26 mouse cellular contexts compared by ENCODE assay signal in genomic region chr2:117989215-117989614, GRCm38 (mm10).
A peak's percentile ranks its signal among the peaks of the same experiment; 100 is the strongest.
DNase-seq lines count a peak whose midpoint lies in the region; ATAC-seq and TF ChIP-seq lines count a peak whose summit lies in the region.
"Had no signal": no experiment of that assay in that cellular context is flagged by ENCODE, and none has a peak within 500 bp of the region (broad histone marks: within the 10 kb centered on the region; RNA-seq: fewer than 3 reads in every experiment).

No protein-coding gene starts in this region.

- TF ChIP-seq EP300 in stomach, postnatal 0 days (optimal IDR thresholded peaks at IDR 0.05): no peak

- H3K27me3 ChIP-seq in stomach, embryonic 16.5 days (ENCODE audit: control insufficient read depth, insufficient read depth, low read length): no peaks in the 10 kb centered on the region
- H3K27me3 ChIP-seq in stomach, postnatal 0 days (ENCODE audit: control insufficient read depth, insufficient read depth, low read length): no peaks in the 10 kb centered on the region
- no peaks in the 10 kb centered on the region for H3K27me3 ChIP-seq in megakaryocyte, embryonic 14.5 days (replicated peaks)
- H3K27me3 ChIP-seq: CH12.LX; heart, embryonic 15.5 days; hindbrain, embryonic 15.5 days; limb, embryonic 12.5 days; liver, embryonic 12.5 days; midbrain, embryonic 15.5 days; neural tube, embryonic 15.5 days; Patski had no signal

- no peaks in the 10 kb centered on the region for H3K9me3 ChIP-seq in stomach, embryonic 16.5 days (replicated peaks; ENCODE audit: control insufficient read depth, low read length)
- no peaks in the 10 kb centered on the region for H3K9me3 ChIP-seq in stomach, postnatal 0 days (ENCODE audit: control insufficient read depth, low read length)
- no peaks in the 10 kb centered on the region for H3K9me3 ChIP-seq in megakaryocyte, embryonic 14.5 days
- H3K9me3 ChIP-seq: heart, embryonic 15.5 days; hindbrain, embryonic 15.5 days; limb, embryonic 12.5 days; liver, embryonic 12.5 days; midbrain, embryonic 15.5 days; neural tube, embryonic 15.5 days had no signal

- H3K36me3 ChIP-seq in stomach, embryonic 16.5 days (ENCODE audit: control insufficient read depth, insufficient read depth, low read length): no peaks in the 10 kb centered on the region
- no peaks in the 10 kb centered on the region for H3K36me3 ChIP-seq in stomach, postnatal 0 days (ENCODE audit: control insufficient read depth, insufficient read depth, low read length)
- H3K36me3 ChIP-seq in megakaryocyte, embryonic 14.5 days (replicated peaks; ENCODE audit: low read length): peaks cover 63% of the 10 kb centered on the region
- H3K36me3 ChIP-seq: G1E; heart, embryonic 15.5 days; hindbrain, embryonic 15.5 days; limb, embryonic 12.5 days; liver, embryonic 12.5 days; midbrain, embryonic 15.5 days; neural tube, embryonic 15.5 days had no signal

- 62% methylated on average over 8 of the region's 8 CpGs for WGBS in stomach, embryonic 16.5 days
- WGBS in stomach, postnatal 0 days: 70% methylated on average over 8 of the region's 8 CpGs

- H3K27ac ChIP-seq in stomach, embryonic 16.5 days (ENCODE audit: low read length): peak overlapping the region; percentile 30; the same call in 1 of the 2 replicates
- no peak overlapping the region for H3K27ac ChIP-seq in stomach, postnatal 0 days (replicated peaks)
- H3K27ac ChIP-seq: heart, embryonic 15.5 days; hindbrain, embryonic 15.5 days; layer of hippocampus, adult 2 months; limb, embryonic 12.5 days; liver, embryonic 12.5 days; midbrain, embryonic 15.5 days; neural tube, embryonic 15.5 days had no signal

- H3K9ac ChIP-seq in stomach, embryonic 16.5 days (ENCODE audit: low read length): no peak overlapping the region
- no peak overlapping the region for H3K9ac ChIP-seq in stomach, postnatal 0 days (ENCODE audit: low read length)
- H3K9ac ChIP-seq: forebrain, postnatal 0 days; heart, embryonic 15.5 days; hindbrain, embryonic 15.5 days; limb, embryonic 12.5 days; liver, embryonic 12.5 days; midbrain, embryonic 15.5 days; neural tube, embryonic 15.5 days had no signal

- TF ChIP-seq CTCF in stomach, postnatal 0 days (IDR thresholded peaks at IDR 0.05; ENCODE audit: low read depth): no peak

- H3K4me2 ChIP-seq in stomach, embryonic 16.5 days (ENCODE audit: low read depth, low read length): no peak overlapping the region
- H3K4me2 ChIP-seq in stomach, postnatal 0 days (replicated peaks; ENCODE audit: low read depth): no peak overlapping the region
- H3K4me2 ChIP-seq: heart, embryonic 15.5 days; hindbrain, embryonic 15.5 days; limb, embryonic 12.5 days; liver, embryonic 12.5 days; midbrain, embryonic 15.5 days; neural tube, embryonic 15.5 days had no signal

- no peak overlapping the region for H3K4me3 ChIP-seq in stomach, embryonic 16.5 days (replicated peaks; ENCODE audit: low read length)
- no peak overlapping the region for H3K4me3 ChIP-seq in stomach, postnatal 0 days (ENCODE audit: low read depth, low read length)
- peak overlapping the region; percentile 54 for H3K4me3 ChIP-seq in megakaryocyte, embryonic 14.5 days (replicated peaks)
- H3K4me3 ChIP-seq: heart, embryonic 15.5 days; hindbrain, embryonic 15.5 days; layer of hippocampus, adult 2 months; limb, embryonic 12.5 days; liver, embryonic 12.5 days; midbrain, embryonic 15.5 days; neural tube, embryonic 15.5 days had no signal

- peak; percentile 14 for DNase-seq in layer of hippocampus, adult 9-11 months
- no peak for DNase-seq in layer of hippocampus, adult 9-10 months (ENCODE audit: low spot score)
- no peak for DNase-seq in stomach, postnatal 0 days (ENCODE audit: low spot score)
- DNase-seq in spleen, postnatal 14 days (ENCODE audit: low spot score in 2 of 2): no peak
- no peak for DNase-seq in embryo, embryonic 11 days
- DNase-seq: adrenal gland, adult 2 months; B cell, adult 2 months; cerebellum, adult 11-12 months; cerebellum, postnatal 25 days; forebrain, postnatal 0 days; gastrocnemius, postnatal 14 days; heart, postnatal 4 days; kidney, postnatal 25 days; lung, adult 2 months had no signal

- no peak for ATAC-seq in stomach, embryonic 16.5 days (ENCODE audit: insufficient read depth, low FRiP score)
- no peak for ATAC-seq in stomach, postnatal 0 days (ENCODE audit: low FRiP score, low TSS enrichment)
- ATAC-seq: forebrain, postnatal 0 days; liver, embryonic 12.5 days; midbrain, embryonic 15.5 days; Patski had no signal

- H3K4me1 ChIP-seq in stomach, embryonic 16.5 days (ENCODE audit: control insufficient read depth, insufficient read depth, low read length): peaks cover 12% of the 10 kb centered on the region; the same call in 1 of the 2 replicates
- H3K4me1 ChIP-seq in stomach, postnatal 0 days (replicated peaks; ENCODE audit: control insufficient read depth, insufficient read depth): no peaks in the 10 kb centered on the region; the same call in 1 of the 2 replicates
- peaks cover 92% of the 10 kb centered on the region for H3K4me1 ChIP-seq in megakaryocyte, embryonic 14.5 days
- H3K4me1 ChIP-seq: hindbrain, embryonic 15.5 days; liver, embryonic 12.5 days; midbrain, embryonic 15.5 days; neural tube, embryonic 15.5 days had no signal
